Mouse (Mus musculus): ENCODE data around the gene Fam198a. TPM values are rescaled to one million over a fixed set of nuclear protein-coding genes. Genes with fewer than 3 reads are reported as not detected.

The Fam198a gene
- polyA plus RNA-seq, 1 experiment from 2014 or later: 0.65 TPM

Other genes starting within 250 kb of the Fam198a start
- gene Sec22c, start 245.5 kb upstream of the Fam198a start, polyA plus RNA-seq (2016; fragmentation: Nextera tagmentation; extraction: Ambion mirVana): 10.9 and 12.6 TPM in 2 replicates
- gene Ss18l2, start 240.7 kb upstream of the Fam198a start, polyA plus RNA-seq (2016; fragmentation: Nextera tagmentation; extraction: Ambion mirVana): 93.9 and 94.8 TPM in 2 replicates
- gene Nktr, start 231.8 kb upstream of the Fam198a start, polyA plus RNA-seq (2016; fragmentation: Nextera tagmentation; extraction: Ambion mirVana): 47.2 and 58.8 TPM in 2 replicates
- 4.4 and 7.0 TPM in 2 replicates for gene Zfp651, start 191.7 kb upstream of the Fam198a start, polyA plus RNA-seq (2016; fragmentation: Nextera tagmentation; extraction: Ambion mirVana)
- 0.10 and 0.71 TPM in 2 replicates for gene Klhl40, start 173.4 kb upstream of the Fam198a start, polyA plus RNA-seq (2016; fragmentation: Nextera tagmentation; extraction: Ambion mirVana)
- not detected in 2 replicates for gene Hhatl, start 158.5 kb upstream of the Fam198a start, polyA plus RNA-seq (2016; fragmentation: Nextera tagmentation; extraction: Ambion mirVana)
- gene Ccdc13, start 111.5 kb upstream of the Fam198a start, polyA plus RNA-seq (2016; fragmentation: Nextera tagmentation; extraction: Ambion mirVana): 0.36 and 0.38 TPM in 2 replicates
- gene Higd1a, start 92.6 kb upstream of the Fam198a start, polyA plus RNA-seq (2016; fragmentation: Nextera tagmentation; extraction: Ambion mirVana): 174 and 201 TPM in 2 replicates
- 0.16 TPM in 1 of 2 replicates, not detected in the other for gene Ackr2, start 52.6 kb upstream of the Fam198a start, polyA plus RNA-seq (2016; fragmentation: Nextera tagmentation; extraction: Ambion mirVana)
- gene Cyp8b1, start 34.7 kb upstream of the Fam198a start, polyA plus RNA-seq (2016; fragmentation: Nextera tagmentation; extraction: Ambion mirVana): not detected in 2 replicates
- 11.5 and 12.5 TPM in 2 replicates for gene Pomgnt2, start 46.1 kb downstream of the Fam198a start, polyA plus RNA-seq (2016; fragmentation: Nextera tagmentation; extraction: Ambion mirVana)
- gene Snrk, start 166.3 kb downstream of the Fam198a start, polyA plus RNA-seq (2016; fragmentation: Nextera tagmentation; extraction: Ambion mirVana): 26.6 and 41.1 TPM in 2 replicates